In genomic region chr11:96934921-96935356, GRCm38 (mm10) we compare ENCODE assay signal across 8 mouse cellular contexts. TPM values are rescaled to one million over a fixed set of nuclear protein-coding genes. Genes with fewer than 3 reads are reported as not detected.
A peak's percentile ranks its signal among the peaks of the same experiment; 100 is the strongest.
DNase-seq lines count a peak whose midpoint lies in the region; ATAC-seq and TF ChIP-seq lines count a peak whose summit lies in the region.

No protein-coding gene starts in this region.

- no peak for TF ChIP-seq POLR2A in cerebellum, adult 2 months (IDR thresholded peaks at IDR 0.05; ENCODE audit: borderline replicate concordance, insufficient read depth, low read length)

- H3K4me1 ChIP-seq in forebrain, embryonic 14.5 days (ENCODE audit: control insufficient read depth, insufficient read depth, low read length), result no peaks in the 10 kb centered on the region
- H3K4me1 ChIP-seq in midbrain, embryonic 16.5 days (ENCODE audit: control insufficient read depth, insufficient read depth, low read length), result no peaks in the 10 kb centered on the region
- no peaks in the 10 kb centered on the region for H3K4me1 ChIP-seq in cerebellum, adult 2 months (ENCODE audit: control insufficient read depth, insufficient read depth, low read length)

- WGBS in forebrain, embryonic 14.5 days, result 26% methylated on average over 12 of the region's 12 CpGs
- 21% methylated on average over 12 of the region's 12 CpGs for WGBS in midbrain, embryonic 16.5 days
- WGBS in cerebellum, adult 2 months, result 31% methylated on average over 12 of the region's 12 CpGs

- no peak for TF ChIP-seq CTCF in cerebellum, adult 2 months (IDR thresholded peaks at IDR 0.05; ENCODE audit: borderline replicate concordance, insufficient read depth, low read depth, low read length)

- H3K36me3 ChIP-seq in forebrain, embryonic 14.5 days (ENCODE audit: control insufficient read depth, insufficient read depth, low read length), result no peaks in the 10 kb centered on the region
- H3K36me3 ChIP-seq in midbrain, embryonic 16.5 days (ENCODE audit: control insufficient read depth, insufficient read depth, low read length), result no peaks in the 10 kb centered on the region

- peak overlapping the region; percentile 33 for H3K4me2 ChIP-seq in forebrain, embryonic 14.5 days (ENCODE audit: low read length)
- peak overlapping the region; percentile 36 for H3K4me2 ChIP-seq in midbrain, embryonic 16.5 days (ENCODE audit: low read length)

- H3K9ac ChIP-seq in forebrain, embryonic 14.5 days (ENCODE audit: low read length), result no peak overlapping the region
- 0 out of 2 replicates have a peak overlapping the region, but pooled peaks have one; percentile 25 for H3K9ac ChIP-seq in midbrain, embryonic 16.5 days (ENCODE audit: low read depth, low read length)

- H3K27ac ChIP-seq in forebrain, embryonic 14.5 days (ENCODE audit: low read depth, low read length), result no peak overlapping the region
- H3K27ac ChIP-seq in midbrain, embryonic 16.5 days (ENCODE audit: low read length), result no peak overlapping the region
- no peak overlapping the region; the same call in 1 of the 2 replicates for H3K27ac ChIP-seq in cerebellum, adult 2 months (ENCODE audit: insufficient read depth, low read length)

- H3K4me3 ChIP-seq in forebrain, embryonic 14.5 days (ENCODE audit: low read depth, low read length), result no peak overlapping the region
- H3K4me3 ChIP-seq in midbrain, embryonic 16.5 days (ENCODE audit: low read depth, low read length), result 0 out of 2 replicates have a peak overlapping the region, but pooled peaks have one; percentile 6
- H3K4me3 ChIP-seq in cerebellum, adult 2 months (replicated peaks; ENCODE audit: insufficient read depth, low read depth, low read length), result no peak overlapping the region

- DNase-seq in layer of hippocampus, adult 11-12 months (ENCODE audit: low spot score), result peak; percentile 64
- no peak for DNase-seq in layer of hippocampus, adult 9-10 months (ENCODE audit: low spot score)
- peak; percentile 87 for DNase-seq in adrenal gland, postnatal 10 days
- peak; percentile 71 for DNase-seq in forebrain, embryonic 14.5 days (ENCODE audit: low spot score)
- DNase-seq in induced T-regulatory cell, adult 2 months (ENCODE audit: low read depth), result peak; percentile 82
- DNase-seq in liver, result peak; percentile 90
- DNase-seq in cerebellum, adult 2 months, result no peak

- H3K27me3 ChIP-seq in forebrain, embryonic 14.5 days (replicated peaks; ENCODE audit: control insufficient read depth, insufficient read depth, low read length), result 0 out of 2 replicates have a peak, but pooled peaks cover under 1% of the 10 kb centered on the region
- H3K27me3 ChIP-seq in midbrain, embryonic 16.5 days (ENCODE audit: control insufficient read depth, insufficient read depth, low read depth, low read length), result no peaks in the 10 kb centered on the region; the same call in 1 of the 2 replicates
- no peaks in the 10 kb centered on the region for H3K27me3 ChIP-seq in cerebellum, adult 2 months (ENCODE audit: control insufficient read depth, insufficient read depth, low read length)

- no peaks in the 10 kb centered on the region for H3K9me3 ChIP-seq in forebrain, embryonic 14.5 days (replicated peaks; ENCODE audit: control insufficient read depth, low read length)
- no peaks in the 10 kb centered on the region for H3K9me3 ChIP-seq in midbrain, embryonic 16.5 days (replicated peaks; ENCODE audit: control insufficient read depth, low read length, poor library complexity, severe bottlenecking)

- ATAC-seq in forebrain, embryonic 14.5 days, result peak; percentile 75
- ATAC-seq in midbrain, embryonic 16.5 days, result no peak; the same call in 1 of the 2 replicates

RNA-seq across cellular contexts. Expression of gene Prr15l, which starts 7.0 kb away (rescaled TPM):
- total RNA-seq in adrenal gland, postnatal 10 days (2021), result under 1 TPM; 0.24 to 0.66 TPM
- polyA plus RNA-seq in forebrain, embryonic 14.5 days (2014; fragmentation: Nextera tagmentation; extraction: Ambion mirVana), result 0.09 TPM in 1 of 2 replicates, not detected in the other
- polyA plus RNA-seq in midbrain, embryonic 16.5 days (2015; fragmentation: Nextera tagmentation; extraction: Ambion mirVana), result 0.24 and 0.51 TPM in 2 replicates
- not detected in 2 replicates for polyA plus RNA-seq in cerebellum, adult 2 months (2012; rRNA removed)

RNA-seq across cellular contexts. Expression of gene Pnpo, which starts 8.8 kb away (rescaled TPM):
- total RNA-seq in adrenal gland, postnatal 10 days (2021), result 10 to 100 TPM; 29.1 to 32.5 TPM
- 19.0 and 21.9 TPM in 2 replicates for polyA plus RNA-seq in forebrain, embryonic 14.5 days (2014; fragmentation: Nextera tagmentation; extraction: Ambion mirVana)
- polyA plus RNA-seq in midbrain, embryonic 16.5 days (2015; fragmentation: Nextera tagmentation; extraction: Ambion mirVana), result 32.2 and 32.5 TPM in 2 replicates
- polyA plus RNA-seq in cerebellum, adult 2 months (2012; rRNA removed), result 55.4 and 59.5 TPM in 2 replicates

RNA-seq across cellular contexts. Expression of gene Cdk5rap3, which starts 18.6 kb away (rescaled TPM):
- 10 to 100 TPM; 54.1 to 54.9 TPM for total RNA-seq in adrenal gland, postnatal 10 days (2021)
- 91.2 and 98.4 TPM in 2 replicates for polyA plus RNA-seq in forebrain, embryonic 14.5 days (2014; fragmentation: Nextera tagmentation; extraction: Ambion mirVana)
- polyA plus RNA-seq in midbrain, embryonic 16.5 days (2015; fragmentation: Nextera tagmentation; extraction: Ambion mirVana), result 80.6 and 85.7 TPM in 2 replicates
- 40.7 and 41.2 TPM in 2 replicates for polyA plus RNA-seq in cerebellum, adult 2 months (2012; rRNA removed)

RNA-seq across cellular contexts. Expression of gene Sp2, which starts 47.8 kb away (rescaled TPM):
- total RNA-seq in adrenal gland, postnatal 10 days (2021), result 10 to 100 TPM; 14.3 to 16.3 TPM
- 14.3 and 14.6 TPM in 2 replicates for polyA plus RNA-seq in forebrain, embryonic 14.5 days (2014; fragmentation: Nextera tagmentation; extraction: Ambion mirVana)
- polyA plus RNA-seq in midbrain, embryonic 16.5 days (2015; fragmentation: Nextera tagmentation; extraction: Ambion mirVana), result 15.4 and 16.8 TPM in 2 replicates
- 15.4 and 18.4 TPM in 2 replicates for polyA plus RNA-seq in cerebellum, adult 2 months (2012; rRNA removed)

Comparison
In these comparisons a context has a peak if more than half of its experiments do, and no peak if none do; other contexts are left out.
1. DNase-seq: peak in layer of hippocampus, adult 11-12 months (single experiment), adrenal gland, postnatal 10 days (single experiment), forebrain, embryonic 14.5 days (single experiment), induced T-regulatory cell, adult 2 months (single experiment) and liver (single experiment); none in layer of hippocampus, adult 9-10 months (single experiment) and cerebellum, adult 2 months (0 of 2).